Mouse (Mus musculus) hindbrain, embryonic 13.5 days (tissue): ENCODE measurements around the gene Tnr. TPM values are rescaled to one million over a fixed set of nuclear protein-coding genes. Genes with fewer than 3 reads are reported as not detected.

Experiments used
- ATAC-seq: fragments of 200-750 bp; cut with Nextera tagmentation; 2 replicates; pipeline ENCODE4 v1.8.0; 2017; ENCODE audit warnings: moderate TSS enrichment; ENCODE audit not compliant: low FRiP score
- H3K27ac ChIP-seq: fragments of 300-500 bp; sonication (generic); 2 replicates; pipeline ENCODE4 v1.5.1; 2015; ENCODE audit warnings: inconsistent platforms, mild to moderate bottlenecking, moderate library complexity
- H3K27me3 ChIP-seq: fragments of 300-500 bp; sonication (generic); 2 replicates; pipeline ENCODE4 v1.6.1; 2015; ENCODE audit warnings: mild to moderate bottlenecking, inconsistent platforms
- H3K36me3 ChIP-seq: fragments of 300-500 bp; sonication (generic); 2 replicates; pipeline ENCODE4 v1.6.1; 2015; ENCODE audit warnings: mild to moderate bottlenecking, inconsistent platforms
- H3K4me1 ChIP-seq: fragments of 300-500 bp; sonication (generic); replicated peaks from 2 replicates; pipeline ENCODE4 v1.6.1; 2015; ENCODE audit warnings: inconsistent platforms
- H3K4me2 ChIP-seq: fragments of 300-500 bp; sonication (generic); 2 replicates; pipeline ENCODE4 v1.6.1; 2015; ENCODE audit warnings: inconsistent platforms, mild to moderate bottlenecking, moderate library complexity
- H3K4me3 ChIP-seq: fragments of 300-500 bp; sonication (generic); 2 replicates; pipeline ENCODE4 v1.5.1; 2015; ENCODE audit warnings: mild to moderate bottlenecking, inconsistent platforms
- H3K9ac ChIP-seq: fragments of 300-500 bp; sonication (generic); 2 replicates; pipeline ENCODE4 v1.6.1; 2015; ENCODE audit warnings: mild to moderate bottlenecking, inconsistent platforms
- H3K9me3 ChIP-seq: fragments of 300-500 bp; sonication (generic); 2 replicates; pipeline ENCODE4 v1.6.1; 2016; ENCODE audit warnings: inconsistent platforms
- WGBS: fragments of 180-500 bp; shearing (Covaris S2); methylation state at CpG from one replicate; pipeline ENCODE4 v1.1.7; 2015; 5-methylcytosine and 5-hydroxymethylcytosine counted together
- polyA plus RNA-seq: library from polyadenylated mRNA; unstranded; fragments of >200 nt; fragmentation: Nextera tagmentation; extraction: Ambion mirVana; gene quantifications from 2 replicates; pipeline ENCODE4 v1.2.1, GENCODE M21; 2015

Tnr gene
- polyA plus RNA-seq, 1 experiment from 2014 or later: 3.0 TPM

- Histone ChIP-seq H3K9ac (no peak overlapping the region), H3K27me3 (no peaks in the 10 kb centered on the region), H3K36me3 (no peaks in the 10 kb centered on the region), H3K4me1 (peaks cover 20% of the 10 kb centered on the region), H3K9me3 (no peaks in the 10 kb centered on the region), H3K4me2 (no peak overlapping the region), H3K27ac (no peak overlapping the region), H3K4me3 (no peak overlapping the region)
- ATAC-seq: no peak
- WGBS: 94% methylated on average over 4 of the region's 4 CpGs
These were observed 90.0 kb downstream of the Tnr start for GRCm38 (mm10) chr1:159613561-159613960.

DNA sequence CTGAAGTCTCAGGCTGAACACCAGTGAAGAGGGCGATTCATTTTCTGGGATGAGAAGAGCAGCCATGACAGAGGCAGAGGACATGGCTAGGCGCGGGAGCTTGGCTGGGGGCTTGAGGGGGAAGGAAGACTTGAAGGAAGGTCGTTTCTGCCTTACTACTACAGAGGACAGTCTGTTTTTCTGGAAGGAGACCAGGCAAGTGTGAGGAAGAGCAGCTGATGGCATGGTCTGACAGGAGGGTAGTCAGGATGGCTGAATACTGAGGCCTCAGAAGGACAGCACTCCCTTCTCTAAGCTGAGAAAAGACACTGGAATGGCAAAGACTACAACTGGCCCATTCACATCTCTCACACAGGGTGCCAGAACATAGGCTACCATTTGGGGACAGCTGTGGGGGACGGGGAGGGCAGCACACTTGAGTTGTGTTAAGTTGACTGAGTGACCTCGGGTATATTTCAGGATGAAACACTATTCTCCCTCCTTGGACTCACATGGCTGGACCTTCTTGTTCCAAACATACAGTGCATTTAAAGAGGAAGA, 90.6 kb downstream of the Tnr start:
- ATAC-seq: no peak
- 80% methylated on average over 6 of the region's 6 CpGs for WGBS
- Histone ChIP-seq H3K9me3 (no peaks in the 10 kb centered on the region), H3K27me3 (no peaks in the 10 kb centered on the region), H3K27ac (peak overlapping the region; percentile 86; the same call in 1 of the 2 replicates), H3K4me1 (peaks cover 24% of the 10 kb centered on the region), H3K36me3 (no peaks in the 10 kb centered on the region), H3K9ac (no peak overlapping the region), H3K4me2 (peak overlapping the region; percentile 42; the same call in 1 of the 2 replicates), H3K4me3 (no peak overlapping the region)

DNA sequence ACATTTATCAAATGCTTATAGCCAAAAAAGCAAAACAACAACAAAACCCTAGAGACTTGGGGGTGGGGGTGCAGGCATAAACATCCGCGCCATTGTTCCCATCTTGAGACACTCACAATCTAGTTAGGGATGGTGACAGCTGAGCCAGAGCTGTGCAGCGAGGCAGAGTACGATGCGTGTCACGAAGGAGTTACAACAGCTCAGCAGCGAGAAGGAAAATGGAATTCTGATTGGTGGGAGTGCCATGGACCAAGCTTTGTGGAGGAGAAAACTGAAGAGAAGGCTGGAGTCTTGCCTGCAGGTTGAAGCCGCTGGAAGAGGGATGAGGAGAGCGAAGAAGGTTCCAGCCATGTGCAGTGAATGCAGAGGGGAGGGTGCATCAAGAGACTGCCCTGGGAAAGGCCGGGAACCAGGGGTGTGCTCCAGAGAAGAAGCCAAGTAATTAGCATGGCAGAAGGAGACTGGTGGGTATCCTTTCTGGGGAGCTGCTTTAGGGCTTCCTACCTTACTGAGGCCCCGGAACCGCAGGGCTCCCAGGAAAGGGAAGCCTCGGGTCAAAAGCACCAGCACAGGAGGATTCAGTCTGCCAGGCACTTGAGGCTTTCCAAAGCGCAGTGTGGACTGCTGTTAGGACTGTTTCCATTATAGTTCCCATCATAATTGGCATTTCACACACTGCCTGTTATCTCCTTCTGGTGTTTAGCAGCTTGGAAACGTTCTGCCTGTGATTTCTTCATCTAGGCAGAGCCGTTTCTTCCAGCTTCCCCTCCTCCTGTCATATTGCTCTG, 91.3 kb downstream of the Tnr start:
- H3K4me1 ChIP-seq: peaks cover 26% of the 10 kb centered on the region
- peak overlapping the region; percentile 20 for H3K4me3 ChIP-seq
- H3K9ac ChIP-seq: peak overlapping the region; percentile 59

DNA sequence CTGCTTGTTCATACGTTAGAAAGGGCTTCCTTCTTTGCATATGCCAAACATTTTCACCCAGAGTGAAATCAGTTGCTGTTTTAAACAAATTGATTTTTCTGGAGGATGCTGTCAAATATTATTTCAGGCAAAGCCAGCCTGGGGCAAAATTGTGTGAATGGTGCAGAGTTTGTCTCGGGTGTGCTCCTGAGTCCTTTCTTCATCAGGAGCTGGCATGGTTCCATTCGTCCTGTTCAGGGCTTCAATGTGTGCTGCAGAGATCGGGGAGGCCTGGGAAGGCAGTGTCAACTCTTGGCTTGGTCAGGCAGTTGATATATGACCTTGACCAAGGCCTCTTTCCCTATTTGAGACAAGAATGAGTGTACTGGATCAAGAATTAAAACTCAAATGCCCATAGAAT, 92.1 kb downstream of the Tnr start:
- Histone ChIP-seq H3K4me1 (peaks cover 26% of the 10 kb centered on the region), H3K4me3 (no peak overlapping the region), H3K27me3 (no peaks in the 10 kb centered on the region), H3K4me2 (peak overlapping the region; percentile 42; the same call in 1 of the 2 replicates), H3K9ac (no peak overlapping the region), H3K27ac (no peak overlapping the region; the same call in none of the 2 replicates), H3K9me3 (no peaks in the 10 kb centered on the region), H3K36me3 (no peaks in the 10 kb centered on the region)
- ATAC-seq: no peak
- 42% methylated on average over 4 of the region's 4 CpGs for WGBS

More for the DNA sequence above, 91.3 kb downstream of the Tnr start:
- WGBS: 31% methylated on average over 16 of the region's 16 CpGs
- H3K36me3 ChIP-seq: no peaks in the 10 kb centered on the region
- H3K27me3 ChIP-seq: no peaks in the 10 kb centered on the region
- H3K4me2 ChIP-seq: peak overlapping the region; percentile 42
- H3K27ac ChIP-seq: peak overlapping the region; percentile 86
- no peaks in the 10 kb centered on the region for H3K9me3 ChIP-seq
- ATAC-seq: peak; percentile 72

- Histone ChIP-seq H3K36me3 (no peaks in the 10 kb centered on the region), H3K27ac (no peak overlapping the region), H3K9me3 (no peaks in the 10 kb centered on the region), H3K4me2 (no peak overlapping the region), H3K4me1 (peaks cover 24% of the 10 kb centered on the region), H3K27me3 (no peaks in the 10 kb centered on the region), H3K4me3 (no peak overlapping the region), H3K9ac (no peak overlapping the region)
- ATAC-seq: peak; percentile 46; the same call in 1 of the 2 replicates
- 72% methylated on average over 2 of the region's 2 CpGs for WGBS
These were observed 95.6 kb downstream of the Tnr start for GRCm38 (mm10) chr1:159619205-159619604.

- H3K9me3 ChIP-seq: no peaks in the 10 kb centered on the region
- H3K27ac ChIP-seq: no peak overlapping the region
- ATAC-seq: no peak
- H3K4me1 ChIP-seq: peaks cover 6% of the 10 kb centered on the region
- H3K4me2 ChIP-seq: no peak overlapping the region
- no peak overlapping the region for H3K4me3 ChIP-seq
- no peaks in the 10 kb centered on the region for H3K36me3 ChIP-seq
- H3K27me3 ChIP-seq: no peaks in the 10 kb centered on the region
- 69% methylated on average over 1 of the region's 1 CpGs for WGBS
- no peak overlapping the region for H3K9ac ChIP-seq
These were observed 97.8 kb downstream of the Tnr start for GRCm38 (mm10) chr1:159621321-159621720.

- peaks cover 5% of the 10 kb centered on the region; the same call in 1 of the 2 replicates for H3K4me1 ChIP-seq
- H3K4me2 ChIP-seq: no peak overlapping the region
- no peaks in the 10 kb centered on the region for H3K36me3 ChIP-seq
- no peak overlapping the region for H3K9ac ChIP-seq
- H3K4me3 ChIP-seq: no peak overlapping the region
- no peaks in the 10 kb centered on the region for H3K27me3 ChIP-seq
- no peak overlapping the region for H3K27ac ChIP-seq
- no peaks in the 10 kb centered on the region for H3K9me3 ChIP-seq
- ATAC-seq: no peak
- 84% methylated on average over 3 of the region's 3 CpGs for WGBS
These were observed 105.5 kb downstream of the Tnr start for GRCm38 (mm10) chr1:159629119-159629518.

DNA sequence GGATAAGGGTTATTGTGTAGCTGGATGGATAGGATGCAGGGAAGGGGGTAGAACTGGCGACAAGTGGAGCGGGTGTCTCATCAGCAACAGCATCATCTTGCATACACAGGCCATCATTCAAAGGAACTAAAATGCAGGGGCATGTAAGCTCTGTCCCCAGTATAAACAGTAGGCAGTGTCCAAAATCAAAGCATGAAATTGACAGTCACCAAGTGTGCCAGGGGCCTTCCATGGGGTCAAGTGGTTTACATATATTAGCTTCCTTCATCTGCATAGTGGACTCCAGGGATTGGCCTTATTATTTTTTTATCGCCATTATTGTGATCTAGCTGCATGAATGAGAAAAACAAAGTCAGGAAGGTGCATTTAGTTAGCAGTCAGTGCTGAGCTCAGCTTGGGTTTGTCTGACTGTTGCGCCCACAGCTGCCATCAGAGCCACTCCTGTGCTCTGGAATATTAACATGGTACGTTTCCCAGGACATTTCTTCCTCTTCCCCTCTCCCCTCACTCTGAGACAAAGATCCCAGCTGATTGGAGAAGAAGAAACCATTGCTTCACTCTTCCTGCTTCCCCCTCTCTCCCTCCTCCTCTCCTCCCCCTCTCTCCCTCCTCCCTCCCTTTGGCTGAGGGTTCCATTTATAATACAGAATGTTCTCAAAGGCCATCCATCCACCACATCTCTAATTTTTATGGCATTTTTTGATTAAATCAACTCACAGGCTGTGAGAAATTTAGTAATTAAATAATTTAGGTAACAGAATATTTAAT, 106.4 kb downstream of the Tnr start:
- peak; percentile 52 for ATAC-seq
- 54% methylated on average over 5 of the region's 5 CpGs for WGBS

DNA sequence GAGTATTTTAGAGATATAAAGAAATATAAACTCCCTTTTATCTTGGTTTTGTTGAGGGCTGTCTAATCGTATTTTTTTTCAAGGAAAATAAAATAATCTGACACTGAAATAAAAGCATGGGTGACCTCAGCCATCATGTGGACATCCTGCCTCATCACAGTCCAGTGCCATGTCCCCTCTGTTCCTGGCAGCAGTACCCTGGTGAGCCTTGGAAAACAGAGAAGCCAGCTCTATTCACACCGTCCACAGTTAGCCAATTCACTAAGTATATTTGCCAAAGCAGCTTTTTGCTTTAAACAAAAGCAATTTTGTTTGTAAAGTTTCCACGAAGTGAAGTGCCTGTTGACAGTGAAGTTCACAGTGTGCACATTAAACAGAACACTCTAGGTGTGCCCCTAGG, 109.0 kb downstream of the Tnr start:
- Histone ChIP-seq H3K4me1 (peaks cover 5% of the 10 kb centered on the region; the same call in 1 of the 2 replicates), H3K36me3 (no peaks in the 10 kb centered on the region), H3K9me3 (no peaks in the 10 kb centered on the region), H3K4me3 (no peak overlapping the region), H3K27me3 (no peaks in the 10 kb centered on the region), H3K9ac (no peak overlapping the region), H3K27ac (no peak overlapping the region), H3K4me2 (no peak overlapping the region)
- ATAC-seq: no peak
- 78% methylated on average over 3 of the region's 3 CpGs for WGBS

More for the DNA sequence above, 106.4 kb downstream of the Tnr start:
- H3K36me3 ChIP-seq: no peaks in the 10 kb centered on the region
- H3K27ac ChIP-seq: no peak overlapping the region
- H3K9ac ChIP-seq: no peak overlapping the region
- no peaks in the 10 kb centered on the region for H3K27me3 ChIP-seq
- H3K4me1 ChIP-seq: peaks cover 5% of the 10 kb centered on the region; the same call in 1 of the 2 replicates
- no peak overlapping the region for H3K4me2 ChIP-seq
- H3K9me3 ChIP-seq: no peaks in the 10 kb centered on the region
- no peak overlapping the region for H3K4me3 ChIP-seq

DNA sequence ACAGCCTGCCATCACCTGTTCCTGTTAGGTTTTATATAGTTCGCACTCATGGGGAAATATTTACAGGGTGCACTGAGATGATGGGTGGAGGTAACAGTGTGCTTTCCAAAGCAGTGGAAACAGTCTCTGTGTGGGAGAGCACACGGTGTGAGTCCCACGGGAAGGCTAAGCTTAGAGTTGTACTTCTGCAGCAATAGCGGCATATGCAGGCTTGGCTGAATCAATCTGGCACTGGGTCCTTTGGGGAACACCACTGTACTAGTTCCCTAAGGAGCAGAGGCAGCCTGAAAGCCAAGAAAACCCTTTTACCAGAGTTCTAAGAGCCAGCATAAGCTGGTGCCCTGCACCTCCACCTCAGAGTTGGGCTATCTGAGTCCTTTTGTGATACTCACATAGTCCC, 115.8 kb downstream of the Tnr start:
- Histone ChIP-seq H3K4me2 (no peak overlapping the region), H3K4me3 (no peak overlapping the region), H3K36me3 (no peaks in the 10 kb centered on the region), H3K9me3 (no peaks in the 10 kb centered on the region), H3K4me1 (no peaks in the 10 kb centered on the region), H3K9ac (no peak overlapping the region), H3K27ac (no peak overlapping the region), H3K27me3 (no peaks in the 10 kb centered on the region)
- WGBS: 93% methylated on average over 4 of the region's 4 CpGs
- ATAC-seq: no peak

DNA sequence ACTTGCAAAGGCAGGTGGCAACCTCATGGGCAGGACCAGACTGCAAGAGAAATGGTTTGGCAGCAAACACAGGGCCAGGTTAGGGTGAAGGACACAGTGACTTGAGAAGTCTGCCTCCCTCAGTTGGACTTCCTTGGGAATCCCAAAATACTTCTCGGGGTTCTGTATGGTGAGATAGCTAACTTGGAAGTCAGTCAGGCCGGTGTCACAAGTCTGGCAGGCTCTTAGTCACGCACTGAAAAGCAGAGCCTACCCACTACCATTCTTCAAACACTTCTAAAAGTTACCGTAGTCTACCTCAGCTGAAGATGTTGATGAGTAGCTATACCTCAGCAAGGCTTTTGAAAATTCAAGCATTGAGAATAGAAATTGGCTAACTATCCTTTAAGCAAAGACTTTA, 122.2 kb downstream of the Tnr start:
- H3K4me3 ChIP-seq: no peak overlapping the region
- no peak for ATAC-seq
- H3K27ac ChIP-seq: no peak overlapping the region
- H3K4me2 ChIP-seq: no peak overlapping the region
- WGBS: 94% methylated on average over 4 of the region's 4 CpGs
- H3K9ac ChIP-seq: no peak overlapping the region
- H3K4me1 ChIP-seq: peaks cover 12% of the 10 kb centered on the region; the same call in 1 of the 2 replicates
- H3K36me3 ChIP-seq: no peaks in the 10 kb centered on the region
- H3K27me3 ChIP-seq: no peaks in the 10 kb centered on the region
- no peaks in the 10 kb centered on the region for H3K9me3 ChIP-seq

- no peak for ATAC-seq
- no peaks in the 10 kb centered on the region for H3K9me3 ChIP-seq
- WGBS: 19% methylated on average over 4 of the region's 4 CpGs
- H3K4me1 ChIP-seq: peaks cover 18% of the 10 kb centered on the region; the same call in 1 of the 2 replicates
- no peak overlapping the region for H3K9ac ChIP-seq
- H3K4me2 ChIP-seq: no peak overlapping the region
- no peaks in the 10 kb centered on the region for H3K27me3 ChIP-seq
- H3K36me3 ChIP-seq: no peaks in the 10 kb centered on the region
- H3K4me3 ChIP-seq: no peak overlapping the region
- no peak overlapping the region for H3K27ac ChIP-seq
These were observed 126.9 kb downstream of the Tnr start for GRCm38 (mm10) chr1:159650486-159650885.
